Mouse (Mus musculus) embryonic facial prominence, embryonic 12.5 days (tissue): ENCODE data around the gene Lxn. TPM values are rescaled to one million over a fixed set of nuclear protein-coding genes. Genes with fewer than 3 reads are reported as not detected.

Experiments used
- ATAC-seq: fragments of 200-750 bp; cut with Nextera tagmentation; 2 replicates; pipeline ENCODE4 v1.8.0; 2017; ENCODE audit not compliant: insufficient number of reproducible peaks, insufficient read depth, low FRiP score, low TSS enrichment
- H3K27ac ChIP-seq: fragments of 300-500 bp; sonication (generic); 2 replicates; pipeline ENCODE4 v1.5.1; 2016; ENCODE audit warnings: mild to moderate bottlenecking
- H3K27me3 ChIP-seq: fragments of 300-500 bp; sonication (generic); 2 replicates; pipeline ENCODE4 v1.6.1; 2016; ENCODE audit warnings: mild to moderate bottlenecking, moderate library complexity
- H3K36me3 ChIP-seq: fragments of 300-500 bp; sonication (generic); 2 replicates; pipeline ENCODE4 v1.6.1; 2016; ENCODE audit warnings: mild to moderate bottlenecking
- H3K4me1 ChIP-seq: fragments of 300-500 bp; sonication (generic); 2 replicates; pipeline ENCODE4 v1.6.1; 2016
- H3K4me2 ChIP-seq: fragments of 300-500 bp; sonication (generic); replicated peaks from 2 replicates; pipeline ENCODE4 v1.6.1; 2016; ENCODE audit warnings: mild to moderate bottlenecking, moderate library complexity
- H3K4me3 ChIP-seq: fragments of 300-500 bp; sonication (generic); 2 replicates; pipeline ENCODE4 v1.5.1; 2016; ENCODE audit warnings: mild to moderate bottlenecking
- H3K9ac ChIP-seq: fragments of 300-500 bp; sonication (generic); 2 replicates; pipeline ENCODE4 v1.6.1; 2016; ENCODE audit warnings: mild to moderate bottlenecking, moderate library complexity
- H3K9me3 ChIP-seq: fragments of 300-500 bp; sonication (generic); 2 replicates; pipeline ENCODE4 v1.6.1; 2016; ENCODE audit warnings: mild to moderate bottlenecking, moderate library complexity
- WGBS: fragments of 180-500 bp; shearing (Covaris S2); methylation state at CpG from one replicate; pipeline ENCODE4 v1.1.7; 2016; 5-methylcytosine and 5-hydroxymethylcytosine counted together
- polyA plus RNA-seq: library from polyadenylated mRNA; unstranded; fragments of >200 nt; fragmentation: Nextera tagmentation; extraction: Ambion mirVana; gene quantifications from 2 replicates; pipeline ENCODE4 v1.2.1, GENCODE M21; 2016

Gene Lxn
- polyA plus RNA-seq, result 93.1 and 96.6 TPM in 2 replicates

- Histone ChIP-seq H3K36me3 (peaks cover 30% of the 10 kb centered on the region), H3K4me1 (peaks cover 6% of the 10 kb centered on the region), H3K27ac (peak within 1 kb of the TSS; percentile 86), H3K27me3 (no peaks in the 10 kb centered on the region), H3K9ac (peak within 1 kb of the TSS; percentile 74), H3K9me3 (no peaks in the 10 kb centered on the region), H3K4me3 (peak within 1 kb of the TSS; percentile 65), H3K4me2 (peak within 1 kb of the TSS; percentile 84)
- peak; percentile 87 for ATAC-seq
- 1% methylated on average over 43 of the region's 43 CpGs for WGBS
Observed at GRCm38 (mm10) chr3:67463450-67464372, at the start of gene Lxn. Gene Lxn (minus strand): TSS chr3:67463926.

DNA sequence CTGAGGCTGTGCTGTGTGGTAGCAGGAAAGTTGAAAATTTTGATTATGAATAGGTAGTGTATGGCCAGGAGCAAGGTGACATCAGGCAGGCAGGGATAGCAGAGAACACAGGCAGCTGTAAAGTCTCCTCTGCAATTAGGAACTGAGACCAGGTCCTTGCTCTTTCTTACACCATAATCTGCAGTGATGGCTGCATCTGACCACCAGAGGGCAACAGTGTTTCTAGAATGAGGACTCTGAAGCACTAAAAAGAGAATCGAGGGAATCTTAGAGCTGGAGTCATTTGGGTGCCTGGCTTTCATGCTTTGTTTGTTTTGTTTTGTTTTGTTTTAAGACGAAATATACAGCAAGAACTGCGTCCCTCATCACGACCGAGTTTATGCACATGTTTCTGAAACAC, 49.1 kb upstream of the Lxn start:
- WGBS, result 6% methylated on average over 5 of the region's 5 CpGs
- ATAC-seq, result no peak
- no peak overlapping the region for H3K4me3 ChIP-seq
- no peaks in the 10 kb centered on the region for H3K4me1 ChIP-seq
- no peaks in the 10 kb centered on the region for H3K36me3 ChIP-seq
- H3K27ac ChIP-seq, result no peak overlapping the region
- no peak overlapping the region for H3K9ac ChIP-seq
- peaks cover 37% of the 10 kb centered on the region for H3K27me3 ChIP-seq
- no peaks in the 10 kb centered on the region for H3K9me3 ChIP-seq
- H3K4me2 ChIP-seq, result no peak overlapping the region

- H3K4me1 ChIP-seq, result peaks cover 6% of the 10 kb centered on the region
- WGBS, result 80% methylated on average over 10 of the region's 10 CpGs
- no peaks in the 10 kb centered on the region for H3K36me3 ChIP-seq
- no peak for ATAC-seq
- H3K27ac ChIP-seq, result no peak overlapping the region
- H3K27me3 ChIP-seq, result peaks cover 2% of the 10 kb centered on the region; the same call in 1 of the 2 replicates
- no peaks in the 10 kb centered on the region for H3K9me3 ChIP-seq
- H3K4me3 ChIP-seq, result no peak overlapping the region
- no peak overlapping the region for H3K9ac ChIP-seq
- no peak overlapping the region for H3K4me2 ChIP-seq
Observed at GRCm38 (mm10) chr3:67508216-67508892, 44.6 kb upstream of the Lxn start.

- peaks cover 6% of the 10 kb centered on the region for H3K4me1 ChIP-seq
- no peak overlapping the region for H3K27ac ChIP-seq
- no peaks in the 10 kb centered on the region for H3K36me3 ChIP-seq
- no peak overlapping the region for H3K4me2 ChIP-seq
- no peaks in the 10 kb centered on the region for H3K27me3 ChIP-seq
- 80% methylated on average over 2 of the region's 2 CpGs for WGBS
- no peak overlapping the region for H3K9ac ChIP-seq
- H3K9me3 ChIP-seq, result no peaks in the 10 kb centered on the region
- ATAC-seq, result no peak
- H3K4me3 ChIP-seq, result no peak overlapping the region
Observed at GRCm38 (mm10) chr3:67505286-67505685, 41.6 kb upstream of the Lxn start.

DNA sequence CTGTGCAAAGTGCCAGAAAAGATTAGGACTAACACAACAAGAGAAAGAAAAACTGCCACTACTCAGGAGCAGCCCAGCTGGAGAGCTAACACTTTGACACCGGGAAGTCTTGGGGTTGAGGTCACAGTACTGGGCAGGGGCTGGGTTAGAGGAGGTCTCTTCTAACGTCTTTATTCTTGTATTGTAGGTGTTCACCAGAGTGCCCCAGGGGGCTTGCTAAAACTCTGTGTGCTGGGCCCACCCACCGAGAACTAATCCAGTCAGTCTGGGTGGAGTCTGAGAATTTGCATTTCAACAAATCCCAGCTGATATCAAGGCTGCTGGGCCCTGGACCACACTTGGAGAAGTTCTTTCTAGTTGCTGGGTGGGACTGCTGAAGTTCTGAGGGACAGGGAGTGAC, 40.2 kb upstream of the Lxn start:
- Histone ChIP-seq H3K9ac (no peak overlapping the region), H3K36me3 (no peaks in the 10 kb centered on the region), H3K4me1 (peaks cover 6% of the 10 kb centered on the region), H3K9me3 (no peaks in the 10 kb centered on the region), H3K4me2 (no peak overlapping the region), H3K27me3 (no peaks in the 10 kb centered on the region), H3K4me3 (no peak overlapping the region), H3K27ac (no peak overlapping the region)
- 5% methylated on average over 3 of the region's 3 CpGs for WGBS
- ATAC-seq, result no peak

- Histone ChIP-seq H3K4me3 (no peak overlapping the region), H3K27me3 (no peaks in the 10 kb centered on the region), H3K4me1 (peaks cover 6% of the 10 kb centered on the region), H3K9ac (no peak overlapping the region), H3K4me2 (no peak overlapping the region), H3K27ac (no peak overlapping the region), H3K36me3 (no peaks in the 10 kb centered on the region), H3K9me3 (no peaks in the 10 kb centered on the region)
- no peak for ATAC-seq
- WGBS, result 87% methylated on average over 4 of the region's 4 CpGs
Observed at GRCm38 (mm10) chr3:67499406-67499791, 35.7 kb upstream of the Lxn start.

- 87% methylated on average over 8 of the region's 8 CpGs for WGBS
- Histone ChIP-seq H3K27ac (no peak overlapping the region), H3K9me3 (no peaks in the 10 kb centered on the region), H3K4me2 (no peak overlapping the region), H3K4me1 (peaks cover 3% of the 10 kb centered on the region), H3K4me3 (no peak overlapping the region), H3K36me3 (no peaks in the 10 kb centered on the region), H3K9ac (no peak overlapping the region), H3K27me3 (no peaks in the 10 kb centered on the region)
- ATAC-seq, result no peak
Observed at GRCm38 (mm10) chr3:67498773-67499405, 35.2 kb upstream of the Lxn start.

GRCm38 (mm10) chr3:67497998-67498397, 34.3 kb upstream of the Lxn start:
- H3K27ac ChIP-seq, result no peak overlapping the region
- H3K4me3 ChIP-seq, result no peak overlapping the region
- no peaks in the 10 kb centered on the region for H3K36me3 ChIP-seq
- no peaks in the 10 kb centered on the region for H3K9me3 ChIP-seq
- H3K27me3 ChIP-seq, result no peaks in the 10 kb centered on the region
- ATAC-seq, result no peak
- no peak overlapping the region for H3K4me2 ChIP-seq
- H3K4me1 ChIP-seq, result no peaks in the 10 kb centered on the region
- H3K9ac ChIP-seq, result no peak overlapping the region
- WGBS, result 71% methylated on average over 2 of the region's 2 CpGs

DNA sequence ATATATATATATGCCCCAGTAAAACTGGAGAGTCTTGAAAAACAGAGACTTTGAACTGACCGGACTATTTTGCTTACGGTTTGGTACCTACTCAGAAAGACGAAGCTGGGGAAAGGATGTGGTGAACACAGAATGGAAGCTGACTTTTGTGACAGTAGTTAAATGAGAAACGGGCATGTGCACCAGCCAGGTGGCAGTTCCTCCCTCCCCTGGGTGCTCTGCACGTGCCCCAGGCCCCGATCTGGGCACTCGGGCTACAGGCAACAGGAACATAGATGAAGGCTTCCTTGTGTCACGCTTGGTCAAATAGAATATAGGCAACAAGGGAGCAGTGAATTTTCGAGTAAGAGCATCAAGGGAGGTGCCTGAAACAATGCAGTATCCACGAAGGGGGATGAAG, 32.6 kb upstream of the Lxn start:
- WGBS, result 87% methylated on average over 10 of the region's 10 CpGs
- H3K9ac ChIP-seq, result no peak overlapping the region
- no peak overlapping the region for H3K4me3 ChIP-seq
- no peaks in the 10 kb centered on the region for H3K27me3 ChIP-seq
- H3K36me3 ChIP-seq, result no peaks in the 10 kb centered on the region
- no peak overlapping the region for H3K27ac ChIP-seq
- no peak for ATAC-seq
- no peak overlapping the region for H3K4me2 ChIP-seq
- no peaks in the 10 kb centered on the region for H3K9me3 ChIP-seq
- H3K4me1 ChIP-seq, result no peaks in the 10 kb centered on the region

DNA sequence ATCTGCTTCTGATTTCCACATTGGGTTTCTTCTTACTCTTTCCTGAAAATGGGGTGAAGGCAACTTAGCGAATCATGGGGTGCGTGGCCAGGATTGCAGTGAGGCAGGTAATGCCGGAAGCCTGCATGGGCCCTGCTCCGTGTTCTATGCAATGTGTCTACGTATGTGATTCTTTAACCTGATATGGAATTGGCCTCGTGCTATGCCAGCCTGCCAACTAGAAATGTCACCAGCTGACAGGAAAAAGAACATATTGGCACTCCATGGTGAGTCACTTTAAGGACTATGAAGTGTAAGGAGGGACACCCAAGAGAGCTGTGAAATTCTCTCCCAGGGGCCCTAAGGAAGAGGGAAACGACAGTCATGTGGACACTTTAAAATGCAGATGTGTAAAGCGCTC, 29.4 kb upstream of the Lxn start:
- H3K9me3 ChIP-seq, result no peaks in the 10 kb centered on the region
- ATAC-seq, result no peak
- no peak overlapping the region for H3K4me3 ChIP-seq
- no peak overlapping the region for H3K9ac ChIP-seq
- no peaks in the 10 kb centered on the region for H3K36me3 ChIP-seq
- no peak overlapping the region for H3K4me2 ChIP-seq
- no peaks in the 10 kb centered on the region for H3K27me3 ChIP-seq
- 78% methylated on average over 8 of the region's 8 CpGs for WGBS
- no peaks in the 10 kb centered on the region for H3K4me1 ChIP-seq
- no peak overlapping the region for H3K27ac ChIP-seq

GRCm38 (mm10) chr3:67492086-67492869, 28.6 kb upstream of the Lxn start:
- Histone ChIP-seq H3K4me1 (no peaks in the 10 kb centered on the region), H3K9me3 (no peaks in the 10 kb centered on the region), H3K4me3 (no peak overlapping the region), H3K9ac (no peak overlapping the region), H3K27me3 (no peaks in the 10 kb centered on the region), H3K4me2 (no peak overlapping the region), H3K36me3 (no peaks in the 10 kb centered on the region), H3K27ac (no peak overlapping the region)
- no peak for ATAC-seq
- WGBS, result 78% methylated on average over 8 of the region's 8 CpGs
